Mouse (Mus musculus): Measurements from ENCODE around the gene Pin1.
A peak's percentile ranks its signal among the peaks of the same experiment; 100 is the strongest.
"Not testable (repeated sequence)": the region's sequence is repeated elsewhere in the genome, so short reads cannot be mapped to it uniquely, and the experiment has no call there.

Gene Pin1

DNA sequence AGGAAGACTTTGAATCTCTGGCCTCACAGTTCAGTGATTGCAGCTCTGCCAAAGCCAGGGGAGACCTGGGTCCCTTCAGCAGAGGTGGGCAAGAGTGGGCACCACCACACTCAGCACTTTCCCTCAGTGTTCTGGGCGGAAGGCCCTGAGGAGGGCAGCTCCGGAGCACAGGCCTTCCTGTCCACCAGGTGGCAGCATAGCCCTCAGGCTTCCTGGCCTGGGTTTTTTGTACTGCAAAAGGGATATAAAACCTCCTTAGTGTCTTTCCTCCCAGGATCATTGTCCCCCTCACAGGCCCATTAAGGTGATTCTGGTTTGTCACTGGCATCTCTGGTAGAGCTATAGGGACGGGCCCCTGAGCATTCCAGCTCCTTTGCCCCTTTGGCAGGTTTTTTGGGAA is 10.4 kb downstream of the Pin1 start:
- peak; percentile 47 for DNase-seq (ENCODE audit: low read depth)

DNA sequence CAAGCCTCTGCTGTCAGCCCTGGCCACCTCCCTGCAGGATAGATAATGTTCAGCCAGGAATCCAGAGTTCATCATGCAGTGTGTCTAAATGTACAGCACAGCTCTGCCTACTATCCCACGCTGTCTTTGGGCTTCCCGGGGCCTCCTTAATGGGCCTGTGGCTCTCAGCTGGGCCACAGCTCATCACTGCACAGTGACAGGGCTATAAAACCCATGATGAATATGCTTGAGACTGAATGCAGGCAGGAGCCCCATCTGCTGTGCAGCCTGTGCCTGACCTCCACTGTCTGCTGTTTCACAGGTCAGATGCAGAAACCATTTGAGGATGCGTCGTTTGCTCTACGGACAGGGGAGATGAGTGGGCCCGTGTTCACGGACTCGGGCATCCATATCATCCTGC is 11.0 kb downstream of the Pin1 start:
- DNase-seq (ENCODE audit: low read depth): no peak

DNA sequence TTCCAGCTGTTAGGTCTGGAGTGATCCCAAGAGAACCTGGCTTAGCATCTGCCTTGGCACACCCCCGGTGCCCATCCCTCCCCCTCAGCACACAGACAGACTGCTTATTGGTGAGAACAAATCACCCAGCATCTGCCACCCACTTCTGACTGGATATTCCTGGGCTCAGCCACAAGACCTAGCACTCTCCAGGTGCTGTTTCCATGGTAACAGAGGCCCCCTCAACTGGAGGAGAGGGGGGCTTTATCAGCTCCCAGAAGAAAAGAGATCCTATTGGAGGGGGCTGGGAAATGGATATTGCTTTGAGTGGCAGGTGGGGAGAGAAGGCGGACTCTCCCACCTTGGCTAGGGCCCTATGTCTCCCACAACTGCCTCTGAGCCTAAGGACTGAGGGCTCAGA is 12.1 kb downstream of the Pin1 start:
- no peak for DNase-seq (ENCODE audit: low read depth)

DNA sequence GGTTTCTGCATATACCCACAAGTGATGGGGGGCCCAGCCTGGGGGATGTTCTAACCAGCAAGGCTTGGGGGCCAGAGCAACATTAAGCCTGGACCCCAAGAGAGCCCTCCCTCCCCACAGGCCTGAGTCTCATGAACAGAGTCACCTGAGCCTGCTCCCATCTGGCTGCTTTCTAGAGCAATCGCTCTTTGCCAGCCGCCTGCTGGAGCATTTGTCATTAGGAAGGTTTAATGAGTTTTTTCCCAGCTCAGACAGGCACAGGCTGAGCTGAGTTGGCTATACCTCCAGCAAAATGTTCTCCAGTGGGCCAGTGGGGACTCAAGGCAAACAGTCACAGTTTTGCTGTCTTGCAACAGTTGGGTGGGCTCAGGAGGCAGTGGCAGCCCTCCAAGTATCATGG is 12.5 kb downstream of the Pin1 start:
- no peak for DNase-seq (ENCODE audit: low read depth)

DNA sequence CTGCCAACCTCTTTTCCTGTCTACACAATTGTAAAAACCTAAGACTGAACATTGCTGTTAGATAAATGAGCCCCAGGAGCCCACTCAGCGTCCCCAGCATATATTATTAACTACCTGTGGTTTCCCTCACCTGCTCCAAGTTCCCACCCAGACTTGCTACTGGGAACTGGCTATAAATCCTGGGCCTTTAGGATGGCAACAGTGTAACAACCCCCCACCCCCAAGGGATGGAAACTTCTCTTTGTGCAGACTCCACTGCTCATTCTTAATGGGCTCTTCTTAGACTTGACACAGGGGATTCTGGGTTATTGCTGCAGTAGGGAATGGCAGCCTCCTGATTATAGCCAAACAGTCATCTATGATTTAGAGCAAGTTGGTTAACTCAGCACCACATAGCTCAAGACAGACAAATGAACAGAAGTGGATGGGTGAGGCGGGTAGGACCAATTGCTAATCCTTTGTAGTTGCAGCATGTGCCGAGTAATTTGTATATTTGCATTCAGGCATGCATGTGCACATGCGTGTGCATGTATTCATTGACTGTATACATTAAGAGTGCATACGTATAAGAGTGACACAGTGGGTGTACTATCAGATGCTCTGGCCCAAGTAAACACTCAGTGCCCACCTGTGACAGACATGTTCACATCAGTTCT is 13.2 kb downstream of the Pin1 start:
- no peak for DNase-seq (ENCODE audit: low read depth)

DNA sequence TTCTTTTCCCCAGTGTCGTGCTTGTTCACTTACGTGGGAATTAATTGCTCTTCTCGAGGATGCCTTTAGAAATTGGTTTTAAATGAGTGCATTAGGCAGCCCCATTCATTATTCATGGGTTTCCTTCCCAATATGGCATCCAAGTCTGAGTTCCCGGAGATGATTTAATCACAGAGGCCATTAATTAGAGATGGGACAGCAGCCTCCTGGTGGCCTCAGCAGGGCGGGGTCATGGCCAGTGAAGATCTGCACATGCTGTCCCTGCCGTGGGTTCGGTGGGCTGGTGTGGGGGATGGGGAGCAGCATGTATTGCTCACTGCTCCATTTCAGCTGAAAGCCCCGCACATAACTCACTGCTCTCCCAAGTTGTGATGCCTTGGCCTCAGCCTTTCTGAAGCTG is 14.0 kb downstream of the Pin1 start:
- DNase-seq (ENCODE audit: low read depth): no peak

DNA sequence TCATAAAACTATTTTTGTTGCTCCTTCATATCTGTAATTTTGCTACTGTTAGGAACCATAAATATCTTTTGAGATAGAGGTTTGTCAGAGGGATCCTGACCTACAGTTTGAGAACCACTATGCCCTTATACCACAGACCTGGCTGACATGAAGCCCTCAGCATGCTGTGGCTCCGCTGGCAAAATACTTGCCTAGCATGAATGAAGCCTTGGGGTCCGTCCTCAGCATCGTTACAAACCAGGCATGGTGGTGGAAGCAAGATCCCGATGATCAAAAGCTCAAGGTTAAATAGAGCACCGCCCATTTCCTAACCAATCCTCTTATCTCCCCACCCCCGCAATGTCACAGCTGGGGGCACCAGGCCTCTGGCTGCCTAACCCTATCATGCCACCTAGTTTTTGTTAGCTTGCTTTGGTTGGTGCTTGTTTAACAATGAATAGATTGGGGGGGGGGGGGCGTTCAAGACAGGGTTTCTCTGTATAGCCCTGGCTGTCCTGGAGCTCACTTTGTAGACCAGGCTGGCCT is 14.7 kb downstream of the Pin1 start:
- DNase-seq (ENCODE audit: low read depth): no peak

DNA sequence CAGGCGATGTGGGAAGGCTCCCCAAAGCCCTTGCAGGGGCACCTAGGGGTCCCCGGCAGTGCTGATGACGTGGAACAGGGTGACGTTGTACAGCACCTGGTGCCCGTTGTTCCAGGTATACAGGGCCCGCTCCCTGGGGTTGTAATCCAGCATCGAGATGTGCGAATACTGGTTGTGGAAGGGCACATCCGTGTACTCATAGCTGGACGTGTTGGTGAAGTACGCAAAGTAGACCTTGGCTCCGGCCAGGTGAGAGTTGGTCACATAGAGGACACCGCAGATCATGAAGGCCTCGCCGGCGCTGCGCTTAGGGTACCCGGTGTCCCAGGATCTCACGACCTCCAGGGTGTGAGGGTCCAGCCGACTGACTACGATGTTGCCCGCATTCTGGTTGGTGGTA is 16.2 kb downstream of the Pin1 start:
- no peak for DNase-seq (ENCODE audit: low read depth)

DNA sequence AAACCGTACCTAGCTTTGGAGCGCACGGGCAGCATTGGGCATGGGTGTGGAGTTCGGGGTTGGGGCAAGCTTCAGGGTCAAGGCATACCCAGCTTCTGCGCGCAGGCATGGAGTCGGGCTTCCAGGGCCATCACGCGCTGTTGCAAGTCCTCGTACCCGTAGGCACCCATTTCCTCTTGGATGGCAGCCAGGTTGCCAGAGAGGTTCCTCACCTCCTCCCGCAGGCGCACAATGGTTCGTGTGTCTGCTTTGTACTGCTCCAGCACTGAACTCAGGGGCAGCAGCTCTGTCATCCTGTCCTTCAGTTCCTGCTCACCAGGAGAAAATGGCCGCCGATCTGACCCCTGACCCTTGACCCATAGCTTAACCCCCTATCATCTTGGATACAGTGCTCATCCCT is 20.2 kb downstream of the Pin1 start:
- no peak for DNase-seq (ENCODE audit: low read depth)

DNA sequence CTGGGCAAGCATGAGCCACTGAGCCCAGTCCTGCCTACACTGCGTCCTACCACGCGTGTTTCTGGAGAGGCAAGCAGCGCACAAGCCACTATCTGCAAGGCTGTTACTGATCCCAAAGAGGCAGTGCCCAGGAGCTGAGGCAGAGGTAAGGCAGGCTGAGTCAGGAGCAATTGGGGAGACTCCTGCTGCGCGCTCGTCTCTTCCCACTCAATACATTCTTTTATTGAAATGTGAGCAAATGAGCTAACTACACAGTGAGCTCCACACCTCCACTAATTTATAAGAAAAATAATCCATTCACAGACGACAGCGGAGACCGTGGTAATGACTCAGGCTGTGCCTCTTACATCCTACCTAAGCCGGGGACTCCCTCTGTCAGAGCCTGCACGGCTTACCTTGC is 26.0 kb downstream of the Pin1 start:
- DNase-seq (ENCODE audit: low read depth): no peak

DNA sequence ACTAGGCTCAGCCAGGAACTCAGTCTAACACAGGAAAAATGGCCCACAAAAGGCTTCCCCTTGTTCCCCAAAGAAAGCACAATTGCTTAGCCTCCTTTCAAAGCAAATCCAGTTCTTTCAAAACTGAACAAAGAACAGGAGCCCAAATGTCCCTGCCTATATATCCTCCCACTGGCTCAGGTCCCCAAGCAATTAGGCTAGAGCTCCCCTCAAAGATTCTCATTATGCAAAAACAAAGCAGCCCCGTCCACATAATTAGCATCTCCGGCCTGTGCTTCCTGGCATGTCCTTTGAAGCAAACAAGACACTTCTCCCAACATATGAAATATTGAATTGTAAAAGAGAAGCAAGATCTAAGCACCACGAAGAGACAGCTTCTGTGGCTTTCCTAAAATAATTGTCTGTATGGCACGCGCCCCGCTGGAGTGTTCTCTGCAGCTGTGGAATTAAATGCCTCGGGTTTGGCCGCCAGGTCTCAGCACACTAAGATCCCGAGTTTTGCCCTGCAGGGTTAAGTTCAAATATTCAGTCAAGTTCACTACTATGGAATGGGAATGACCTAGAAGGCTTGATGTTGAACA is 28.6 kb downstream of the Pin1 start:
- no peak for DNase-seq (ENCODE audit: low read depth)

DNA sequence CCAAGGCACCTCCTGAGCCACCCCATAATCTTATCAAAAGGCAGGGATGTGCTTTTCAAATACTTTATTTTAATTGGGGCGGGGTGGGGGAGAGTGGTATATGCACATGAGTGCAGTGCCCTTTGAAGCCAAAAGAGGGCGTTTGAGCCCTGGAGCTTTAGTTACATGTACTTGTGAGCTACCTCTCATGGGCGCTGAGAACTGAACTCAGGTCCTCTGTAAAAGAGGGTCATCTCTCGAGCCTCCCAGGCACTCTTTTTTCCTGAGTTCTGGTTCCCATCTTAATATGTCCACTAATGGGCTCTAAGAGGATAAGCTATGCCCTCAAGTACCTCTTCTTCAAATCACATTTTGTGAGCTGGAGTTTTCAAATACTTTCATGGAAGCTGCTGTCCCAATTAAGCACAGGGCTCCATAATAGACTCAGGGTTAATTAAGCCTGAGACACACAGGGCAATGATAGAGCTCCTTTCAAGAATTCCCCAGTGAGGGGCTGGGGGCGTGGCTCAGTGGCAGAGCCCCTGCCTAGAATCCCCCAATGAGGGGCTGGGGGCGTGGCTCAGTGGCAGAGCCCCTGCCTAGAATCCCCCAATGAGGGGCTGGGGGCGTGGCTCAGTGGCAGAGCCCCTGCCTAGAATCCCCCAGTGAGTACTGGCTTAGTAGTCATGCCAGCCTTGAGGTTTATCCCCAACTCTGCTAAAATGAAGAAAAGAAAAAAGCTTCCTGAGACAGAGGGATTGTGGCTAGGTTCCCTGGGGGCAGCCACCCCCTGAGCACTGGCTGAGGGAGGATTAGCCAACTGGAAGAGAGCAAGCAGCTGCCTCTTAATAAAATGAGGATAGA is 29.9 kb downstream of the Pin1 start:
- no peak for DNase-seq (ENCODE audit: low read depth)

DNA sequence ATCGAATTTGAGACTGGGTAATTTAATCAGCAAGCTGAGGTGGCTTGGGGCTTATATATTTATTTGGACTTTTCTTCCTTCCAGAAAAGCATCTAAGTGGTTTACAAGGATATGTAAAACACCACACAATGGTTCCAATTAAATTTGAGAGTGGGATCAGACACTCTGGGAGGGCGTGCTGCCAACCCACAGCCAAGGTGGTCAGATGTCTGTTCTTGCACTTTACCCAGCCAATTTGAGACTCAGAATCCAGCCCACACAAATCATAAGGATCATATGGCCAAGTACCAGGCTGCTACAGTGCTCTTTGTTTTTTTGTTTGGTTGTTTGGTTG is 30.5 kb downstream of the Pin1 start:
- DNase-seq (ENCODE audit: low read depth): no peak

DNA sequence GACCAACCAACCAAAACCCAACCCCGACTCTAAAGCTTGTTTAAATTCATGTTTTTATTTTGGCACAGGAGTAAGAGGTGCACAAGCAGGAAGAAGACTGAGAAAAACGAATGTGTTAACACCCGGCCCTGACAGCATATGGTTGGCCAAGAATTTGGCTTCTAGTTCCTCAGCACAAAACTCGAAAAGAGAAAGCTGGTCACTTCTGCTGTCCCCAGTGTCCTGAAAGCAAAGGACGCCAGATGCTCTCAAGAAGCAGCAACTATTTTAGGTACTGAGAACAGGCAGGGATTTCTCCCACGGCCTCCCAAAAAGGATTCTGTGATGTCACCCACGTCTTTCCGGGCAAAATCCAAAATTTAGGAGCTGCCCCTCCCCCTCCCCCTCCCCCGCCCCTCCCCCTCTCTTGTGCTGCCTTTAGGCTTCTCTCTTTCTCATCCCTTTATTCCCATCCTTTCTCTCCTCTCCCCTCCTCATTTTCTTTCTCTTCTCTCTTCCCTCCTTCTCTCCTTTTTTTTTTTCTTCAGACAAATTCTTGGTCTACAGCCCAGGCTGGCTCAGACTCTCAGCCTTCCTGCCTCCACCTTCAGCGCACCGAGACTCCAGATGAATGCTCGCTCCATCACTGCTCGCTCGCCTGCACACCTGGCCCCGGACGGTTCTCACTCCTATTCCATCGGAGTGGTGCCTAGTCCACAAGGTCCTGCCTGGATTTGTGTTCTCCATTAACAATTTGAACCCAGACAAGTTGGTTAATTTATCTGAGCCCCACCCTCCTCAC is 33.4 kb downstream of the Pin1 start:
- DNase-seq (ENCODE audit: low read depth): no peak

DNA sequence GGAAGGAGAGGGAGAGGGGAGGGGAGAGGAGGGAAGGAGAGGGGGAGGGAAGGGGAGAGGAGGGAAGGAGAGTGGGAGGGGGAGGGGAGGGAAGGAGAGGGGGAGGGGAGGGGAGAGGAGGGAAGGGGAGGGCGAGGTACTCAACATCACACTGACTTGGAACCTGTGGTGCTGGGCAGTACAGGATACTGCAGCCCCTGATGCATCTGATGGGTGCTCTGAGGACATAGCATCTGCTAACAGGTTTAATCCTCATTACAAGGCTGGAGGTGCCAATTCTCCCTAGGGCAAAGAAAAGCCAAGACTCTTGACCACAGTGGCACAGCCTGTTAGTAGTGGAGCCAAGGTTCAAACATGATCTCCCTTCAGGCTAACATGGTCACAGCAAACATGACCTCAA is 37.5 kb downstream of the Pin1 start:
- DNase-seq (ENCODE audit: low read depth): no peak

DNA sequence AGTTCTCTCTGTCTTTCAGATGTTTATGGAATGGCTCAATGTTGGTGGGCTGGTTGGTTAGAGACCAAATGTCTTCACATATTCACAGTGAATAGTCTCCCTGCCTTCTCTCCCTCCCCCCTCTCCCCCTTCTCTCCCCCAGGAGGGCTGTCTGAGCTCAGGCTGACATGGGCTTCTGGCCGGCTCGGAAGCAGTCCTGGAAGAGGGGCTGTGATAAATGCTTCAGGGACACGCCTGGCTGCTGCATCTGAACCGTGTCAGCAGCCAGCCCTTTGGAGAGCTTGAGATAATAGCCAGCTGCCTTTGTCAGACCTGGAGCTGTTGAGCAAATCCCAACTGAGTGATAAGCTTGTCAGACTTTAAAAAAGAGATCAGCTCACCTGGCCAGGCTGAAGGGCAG is 38.0 kb downstream of the Pin1 start:
- DNase-seq (ENCODE audit: low read depth): no peak

DNA sequence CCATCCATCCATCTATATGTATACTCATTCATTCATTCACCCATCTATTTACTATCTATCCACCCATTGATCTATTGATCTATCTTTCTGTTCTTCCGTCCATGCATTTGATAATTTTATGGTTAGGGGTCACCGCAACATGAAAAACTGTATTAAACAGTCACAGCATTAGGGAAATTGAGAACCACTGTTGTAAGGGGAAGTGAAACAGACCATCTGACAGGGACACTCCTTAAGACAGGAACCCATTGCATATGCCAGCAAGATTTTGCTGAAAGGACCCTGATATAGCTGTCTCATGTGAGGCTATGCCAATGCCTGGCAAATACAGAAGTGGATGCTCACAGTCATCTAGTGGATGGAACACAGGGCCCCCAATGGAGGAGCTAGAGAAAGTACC is 38.6 kb downstream of the Pin1 start:
- not testable (repeated sequence) for DNase-seq (ENCODE audit: low read depth)

DNA sequence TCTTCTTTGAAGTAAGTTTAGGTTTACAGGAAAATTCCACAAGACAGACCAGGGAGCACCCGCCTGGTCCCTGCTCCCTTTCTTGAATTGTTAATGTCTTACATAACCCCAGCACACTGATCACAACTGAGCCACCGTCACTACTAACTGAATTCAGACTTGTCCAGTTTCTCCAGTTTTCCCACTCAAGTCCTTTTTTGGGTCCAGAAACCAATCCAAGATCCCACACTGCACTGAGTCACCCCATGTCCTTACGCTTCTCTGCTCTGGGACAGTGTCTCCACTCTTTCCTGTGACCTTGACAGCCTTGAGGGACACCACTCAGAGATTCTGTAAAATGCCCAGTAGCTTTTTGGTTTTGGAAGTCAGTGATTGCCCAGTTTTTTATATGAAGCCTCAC is 41.0 kb downstream of the Pin1 start:
- DNase-seq (ENCODE audit: low read depth): no peak

DNA sequence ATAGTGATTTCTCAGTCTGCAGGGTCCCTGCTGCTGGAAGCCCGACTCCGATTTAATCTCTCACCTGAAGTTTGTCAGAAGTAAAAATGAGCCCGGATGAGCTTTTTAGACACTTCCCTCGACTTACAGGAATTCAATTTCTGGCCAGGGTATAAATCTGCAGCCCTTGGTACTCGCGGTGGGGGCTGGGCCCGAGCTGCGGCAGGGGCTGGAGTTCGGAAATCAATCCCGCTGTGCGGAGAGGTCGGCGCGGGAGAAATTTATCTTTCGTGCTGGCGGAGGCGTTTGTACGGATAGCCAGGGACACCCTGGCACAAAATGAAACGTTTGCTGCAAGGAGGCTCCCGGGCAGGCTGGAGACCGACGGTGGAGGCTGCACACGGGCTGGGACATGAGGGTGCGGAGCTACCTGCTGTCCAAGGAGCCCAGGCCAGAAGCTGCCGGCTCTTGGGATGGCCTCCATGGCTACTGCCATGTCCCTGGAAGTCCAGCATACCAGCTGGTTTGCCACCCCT is 42.9 kb downstream of the Pin1 start:
- DNase-seq (ENCODE audit: low read depth): no peak

DNA sequence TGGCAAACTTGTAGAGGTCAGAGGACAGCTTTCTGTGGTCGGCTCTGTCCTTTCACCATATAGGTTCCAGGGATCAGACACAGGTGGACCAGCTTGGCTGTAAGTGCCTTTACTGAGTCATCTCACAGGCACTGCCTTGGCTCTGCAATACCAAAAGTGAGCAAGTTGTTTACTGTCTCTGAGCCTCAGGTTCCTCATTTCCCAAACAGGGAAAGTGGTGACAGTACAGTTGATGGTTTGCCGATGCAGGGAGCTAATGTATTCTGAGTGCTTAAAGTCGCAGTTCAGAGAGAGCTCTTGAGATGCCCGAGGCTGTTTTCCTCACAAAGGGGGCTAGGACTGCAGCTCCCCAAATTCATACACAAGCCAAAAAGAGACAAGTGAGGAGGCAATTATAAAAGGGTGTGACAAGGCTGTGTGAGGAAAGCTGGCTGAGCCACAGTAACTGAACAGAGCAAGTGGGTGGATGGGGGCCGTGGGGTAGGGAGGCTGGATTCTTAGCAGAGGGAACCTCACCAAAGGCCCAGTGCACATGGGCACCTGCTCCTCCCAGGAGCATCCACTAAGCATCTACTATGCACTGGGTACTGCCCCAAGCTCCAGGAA is 44.3 kb downstream of the Pin1 start:
- no peak for DNase-seq (ENCODE audit: low read depth)

DNA sequence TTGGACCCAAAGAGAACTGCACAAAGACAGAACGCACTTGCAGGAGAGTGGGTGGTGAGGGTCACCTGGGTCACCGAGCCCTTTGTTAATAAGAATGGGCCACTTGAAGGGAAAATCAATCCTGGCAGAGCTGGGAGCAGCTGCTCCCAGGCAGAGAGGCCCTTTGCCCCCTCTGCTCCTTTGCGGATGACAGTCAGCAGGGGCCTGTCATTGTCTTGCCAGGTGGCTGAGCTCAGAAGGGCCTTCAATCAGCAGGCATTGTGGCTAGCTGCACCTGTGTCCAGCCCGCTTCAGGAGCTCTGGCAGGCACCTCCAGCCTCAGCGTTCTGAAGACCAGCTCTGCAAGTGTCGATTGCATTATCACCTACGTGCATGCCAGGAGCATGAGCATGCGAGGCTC is 45.6 kb downstream of the Pin1 start:
- no peak for DNase-seq (ENCODE audit: low read depth)

DNA sequence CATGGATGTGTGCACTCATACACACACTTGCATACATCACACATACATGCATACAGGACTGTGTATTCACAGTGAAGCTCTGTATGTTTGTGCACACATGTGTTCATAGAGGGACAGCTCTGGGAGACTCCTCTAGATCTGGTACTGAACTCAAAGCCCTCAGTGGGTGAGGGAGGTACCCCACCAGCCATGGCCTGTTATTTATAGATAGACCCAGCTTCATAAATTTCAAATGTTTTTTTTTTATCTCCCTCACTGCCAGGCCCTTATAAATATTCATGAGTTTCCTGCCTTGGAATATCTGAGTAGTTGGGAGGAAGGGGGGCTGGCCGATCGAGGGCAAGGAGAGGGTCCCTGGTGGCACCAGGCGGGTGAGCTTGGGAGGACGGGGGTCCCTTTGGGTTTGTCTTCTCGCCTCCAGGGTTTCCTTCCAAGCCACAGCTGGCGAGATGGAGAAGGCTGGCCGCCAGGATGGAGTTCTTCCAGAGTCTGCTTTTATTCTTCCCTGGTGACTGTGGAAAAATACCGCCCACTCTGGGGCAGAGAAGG is 52.0 kb downstream of the Pin1 start:
- no peak for DNase-seq (ENCODE audit: low read depth)
